In the genomic region with DNA sequence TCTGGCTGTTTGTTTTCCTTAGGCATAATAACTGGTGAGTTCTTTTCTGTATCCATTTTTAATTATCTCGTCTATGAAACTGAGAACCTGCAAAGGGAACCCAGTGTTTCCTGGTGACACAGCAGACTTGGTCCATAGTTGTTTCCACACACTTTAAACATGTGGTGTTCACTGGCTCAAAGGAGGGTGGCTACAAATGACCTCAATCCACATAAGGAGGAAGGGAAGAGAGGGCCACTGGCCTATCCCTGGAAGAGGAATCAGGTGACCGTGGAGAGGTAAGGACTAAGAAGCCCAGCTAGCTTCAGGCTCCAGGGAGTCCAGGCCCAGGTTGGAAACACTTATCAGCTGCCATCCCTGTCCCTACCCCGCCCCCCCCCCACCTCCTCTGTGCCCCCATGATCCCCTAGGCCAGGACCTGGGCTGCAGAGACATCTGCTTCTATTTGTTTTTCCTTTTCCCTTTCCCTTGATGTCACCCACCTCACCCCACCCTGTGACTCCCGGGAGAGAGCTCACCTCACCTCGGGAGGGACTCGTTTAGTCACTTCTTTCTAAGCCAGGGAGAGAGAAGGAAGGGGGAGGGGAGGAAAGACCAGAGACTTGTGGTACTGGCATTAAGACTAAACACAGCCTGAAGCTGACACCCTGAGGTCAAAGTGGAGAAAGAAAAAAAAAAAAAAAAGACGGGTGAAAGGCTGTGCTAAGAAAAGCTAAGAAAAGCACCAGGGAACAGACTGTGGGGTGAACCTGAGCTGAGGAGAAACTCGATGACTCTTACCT, we compare ENCODE assay signal across 15 mouse cellular contexts.
DNase-seq lines count a peak whose midpoint lies in the region; ATAC-seq and TF ChIP-seq lines count a peak whose summit lies in the region.
"Had no signal": no experiment of that assay in that cellular context is flagged by ENCODE, and none has a peak within 500 bp of the region (broad histone marks: within the 10 kb centered on the region; RNA-seq: fewer than 3 reads in every experiment).

No protein-coding gene starts in this region.

- TF ChIP-seq CTCF in E14TG2a.4 (conservative IDR thresholded peaks at IDR 0.05; ENCODE audit: low read length), result no peak
- no peak for TF ChIP-seq CTCF in gastrocnemius, adult 2 months (IDR thresholded peaks at IDR 0.05)

- H3K27me3 ChIP-seq in E14TG2a.4 (ENCODE audit: insufficient read depth, low read length), result no peaks in the 10 kb centered on the region
- H3K27me3 ChIP-seq: limb, embryonic 13.5 days; neural tube, embryonic 15.5 days had no signal

- peaks cover 58% of the 10 kb centered on the region for H3K4me1 ChIP-seq in E14TG2a.4 (replicated peaks; ENCODE audit: low read depth, low read length)

- no peaks in the 10 kb centered on the region for H3K9me3 ChIP-seq in E14TG2a.4 (ENCODE audit: low read length)
- H3K9me3 ChIP-seq: limb, embryonic 13.5 days; neural tube, embryonic 15.5 days had no signal

- DNase-seq in CD4-positive, CD25-positive, alpha-beta regulatory T cell, adult 2 months (ENCODE audit: low read depth, low spot score), result peak; percentile 24
- DNase-seq in embryo, embryonic 11 days, result peak; percentile 29
- no peak for DNase-seq in cerebellum, adult 18-20 months
- DNase-seq in gastrocnemius, adult 2 months, result no peak
- DNase-seq in frontal cortex, postnatal 36 days (ENCODE audit: low spot score in 2 of 2), result no peak
- DNase-seq: cerebellum, postnatal 36 days had no signal

- no peaks in the 10 kb centered on the region for H3K36me3 ChIP-seq in E14TG2a.4 (ENCODE audit: insufficient read depth, low read length)
- H3K36me3 ChIP-seq: limb, embryonic 13.5 days; neural tube, embryonic 15.5 days had no signal

- no peak overlapping the region for H3K27ac ChIP-seq in gastrocnemius, adult 2 months
- H3K27ac ChIP-seq: hindbrain, postnatal 0 days; layer of hippocampus, adult 2 months; left cerebral cortex, adult 2 months; limb, embryonic 13.5 days; neural tube, embryonic 15.5 days had no signal

- ATAC-seq in CD4-positive, CD25-positive, alpha-beta regulatory T cell, adult 4 months, result no peak
- peak; percentile 55 for ATAC-seq in megakaryocyte progenitor cell, adult 5-6 weeks (replicated peaks; ENCODE audit: poor library complexity)
- ATAC-seq: forebrain, embryonic 14.5 days; hindbrain, postnatal 0 days had no signal

- H3K4me3 ChIP-seq in E14TG2a.4 (replicated peaks; ENCODE audit: low read length), result peak overlapping the region; percentile 55; the same call in 1 of the 2 replicates
- no peak overlapping the region for H3K4me3 ChIP-seq in gastrocnemius, adult 2 months
- H3K4me3 ChIP-seq: layer of hippocampus, adult 2 months; left cerebral cortex, adult 2 months; limb, embryonic 13.5 days; neural tube, embryonic 15.5 days had no signal

- intact Hi-C loops in gastrocnemius, adult 2 months (cut with DNase I), result no loop called here

Comparison
In these comparisons a context has a peak if more than half of its experiments do, and no peak if none do; other contexts are left out.
1. DNase-seq: peak in CD4-positive, CD25-positive, alpha-beta regulatory T cell, adult 2 months (single experiment) and embryo, embryonic 11 days (single experiment); none in cerebellum, adult 18-20 months (0 of 2), gastrocnemius, adult 2 months (single experiment) and frontal cortex, postnatal 36 days (0 of 2).